Mouse (Mus musculus) stomach, embryonic 16.5 days (tissue): ENCODE measurements around the gene Rbm38. TPM values are rescaled to one million over a fixed set of nuclear protein-coding genes. Genes with fewer than 3 reads are reported as not detected.

ENCODE experiments used
- ATAC-seq: fragments of 200-750 bp; cut with Nextera tagmentation; 2 replicates; pipeline ENCODE4 v1.8.0; 2017; ENCODE audit warnings: moderate number of reproducible peaks, moderate TSS enrichment; ENCODE audit not compliant: insufficient read depth, low FRiP score
- H3K27ac ChIP-seq: fragments of 300-500 bp; sonication (generic); 2 replicates; pipeline ENCODE4 v1.5.1; 2014; ENCODE audit warnings: low read length
- H3K27me3 ChIP-seq: fragments of 300-500 bp; sonication (generic); 2 replicates; pipeline ENCODE4 v1.6.1; 2014; ENCODE audit warnings: low read length, control low read depth, mixed read lengths; ENCODE audit not compliant: control insufficient read depth, insufficient read depth
- H3K36me3 ChIP-seq: fragments of 300-500 bp; sonication (generic); 2 replicates; pipeline ENCODE4 v1.6.1; 2014; ENCODE audit warnings: low read length; ENCODE audit not compliant: control insufficient read depth, insufficient read depth
- H3K4me1 ChIP-seq: fragments of 300-500 bp; sonication (generic); 2 replicates; pipeline ENCODE4 v1.6.1; 2014; ENCODE audit warnings: low read length, control low read depth, mixed read lengths; ENCODE audit not compliant: control insufficient read depth, insufficient read depth
- H3K4me2 ChIP-seq: fragments of 300-500 bp; sonication (generic); 2 replicates; pipeline ENCODE4 v1.6.1; 2014; ENCODE audit warnings: low read depth, low read length, mixed read lengths
- H3K4me3 ChIP-seq: fragments of 300-500 bp; sonication (generic); replicated peaks from 2 replicates; pipeline ENCODE4 v1.5.1; 2014; ENCODE audit warnings: mild to moderate bottlenecking, low read length
- H3K9ac ChIP-seq: fragments of 300-500 bp; sonication (generic); 2 replicates; pipeline ENCODE4 v1.6.1; 2014; ENCODE audit warnings: low read length
- H3K9me3 ChIP-seq: fragments of 300-500 bp; sonication (generic); replicated peaks from 2 replicates; pipeline ENCODE4 v1.6.1; 2016; ENCODE audit warnings: low read length, control low read depth; ENCODE audit not compliant: control insufficient read depth
- WGBS: fragments of 180-500 bp; shearing (Covaris S2); extraction: QIAGEN DNeasy Blood & Tissue Kit; methylation state at CpG from one replicate; pipeline ENCODE4 v1.1.7; 2014; 5-methylcytosine and 5-hydroxymethylcytosine counted together
- polyA plus RNA-seq: library from polyadenylated mRNA; unstranded; fragments of >200 nt; fragmentation: Nextera tagmentation; extraction: Ambion mirVana; gene quantifications from 2 replicates; pipeline ENCODE4 v1.2.1, GENCODE M21; 2015

Rbm38 gene
- polyA plus RNA-seq, 1 experiment from 2014 or later, result 49.5 TPM

DNA sequence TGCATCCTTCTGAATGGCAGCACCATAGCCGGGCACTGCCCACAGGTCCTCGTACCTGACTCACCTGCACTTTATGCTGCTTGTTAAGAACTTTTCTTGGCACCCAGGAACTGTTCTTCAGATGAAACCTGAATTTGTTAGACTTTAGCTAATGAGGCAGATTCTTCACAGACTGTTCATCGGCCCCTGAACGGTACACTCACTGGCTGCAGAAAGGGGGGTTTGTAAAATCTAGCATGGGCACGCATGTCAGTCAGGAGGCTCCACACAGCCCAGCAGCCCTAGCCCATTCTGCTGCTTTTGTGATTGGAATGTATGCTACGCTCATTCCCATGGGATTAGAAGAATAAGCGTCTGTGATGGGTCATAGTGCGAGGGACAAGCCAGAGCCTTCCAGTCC lies 16.6 kb upstream of the Rbm38 start:
- no peak overlapping the region for H3K4me2 ChIP-seq
- no peak overlapping the region for H3K4me3 ChIP-seq
- H3K9me3 ChIP-seq, result no peaks in the 10 kb centered on the region
- 94% methylated on average over 8 of the region's 8 CpGs for WGBS
- no peak overlapping the region for H3K27ac ChIP-seq
- no peak for ATAC-seq
- H3K27me3 ChIP-seq, result no peaks in the 10 kb centered on the region
- peaks cover 13% of the 10 kb centered on the region for H3K4me1 ChIP-seq
- peaks cover 38% of the 10 kb centered on the region for H3K36me3 ChIP-seq
- no peak overlapping the region for H3K9ac ChIP-seq

- no peaks in the 10 kb centered on the region for H3K4me1 ChIP-seq
- 67% methylated on average over 3 of the region's 3 CpGs for WGBS
- no peak overlapping the region for H3K4me3 ChIP-seq
- no peak overlapping the region for H3K9ac ChIP-seq
- no peak overlapping the region for H3K27ac ChIP-seq
- no peaks in the 10 kb centered on the region for H3K9me3 ChIP-seq
- no peak overlapping the region for H3K4me2 ChIP-seq
- H3K36me3 ChIP-seq, result peaks cover 60% of the 10 kb centered on the region
- no peaks in the 10 kb centered on the region for H3K27me3 ChIP-seq
- ATAC-seq, result no peak
These were observed 10.0 kb upstream of the Rbm38 start for GRCm38 (mm10) chr2:173010220-173010717.

GRCm38 (mm10) chr2:173011440-173011839 lies 8.9 kb upstream of the Rbm38 start:
- Histone ChIP-seq H3K9me3 (no peaks in the 10 kb centered on the region), H3K4me1 (no peaks in the 10 kb centered on the region), H3K9ac (no peak overlapping the region), H3K27ac (no peak overlapping the region), H3K27me3 (no peaks in the 10 kb centered on the region), H3K4me3 (no peak overlapping the region), H3K36me3 (peaks cover 56% of the 10 kb centered on the region), H3K4me2 (no peak overlapping the region)
- peak; percentile 67; the same call in 1 of the 2 replicates for ATAC-seq
- WGBS, result 84% methylated on average over 8 of the region's 8 CpGs

- no peaks in the 10 kb centered on the region for H3K27me3 ChIP-seq
- no peak for ATAC-seq
- no peak overlapping the region for H3K4me2 ChIP-seq
- no peak overlapping the region for H3K4me3 ChIP-seq
- H3K9ac ChIP-seq, result no peak overlapping the region
- H3K27ac ChIP-seq, result no peak overlapping the region
- H3K4me1 ChIP-seq, result peaks cover 12% of the 10 kb centered on the region
- H3K9me3 ChIP-seq, result no peaks in the 10 kb centered on the region
- peaks cover 32% of the 10 kb centered on the region for H3K36me3 ChIP-seq
- 71% methylated on average over 7 of the region's 7 CpGs for WGBS
These were observed 5.5 kb upstream of the Rbm38 start for GRCm38 (mm10) chr2:173014741-173015287.

GRCm38 (mm10) chr2:173017940-173018339 lies 2.4 kb upstream of the Rbm38 start:
- no peak overlapping the region for H3K27ac ChIP-seq
- no peak overlapping the region for H3K4me3 ChIP-seq
- no peak overlapping the region for H3K9ac ChIP-seq
- no peak for ATAC-seq
- H3K36me3 ChIP-seq, result peaks cover 11% of the 10 kb centered on the region; the same call in 1 of the 2 replicates
- no peaks in the 10 kb centered on the region for H3K9me3 ChIP-seq
- H3K4me1 ChIP-seq, result peaks cover 30% of the 10 kb centered on the region
- no peak overlapping the region for H3K4me2 ChIP-seq
- no peaks in the 10 kb centered on the region for H3K27me3 ChIP-seq
- WGBS, result 43% methylated on average over 6 of the region's 6 CpGs

GRCm38 (mm10) chr2:173018618-173019017 lies 1.7 kb upstream of the Rbm38 start:
- 0 out of 2 replicates have a peak, but pooled peaks have one; percentile 5 for ATAC-seq
- 0 out of 2 replicates have a peak overlapping the region, but pooled peaks have one; percentile 33 for H3K9ac ChIP-seq
- H3K4me1 ChIP-seq, result peaks cover 37% of the 10 kb centered on the region
- H3K9me3 ChIP-seq, result no peaks in the 10 kb centered on the region
- WGBS, result 27% methylated on average over 8 of the region's 8 CpGs
- H3K36me3 ChIP-seq, result peaks cover 7% of the 10 kb centered on the region; the same call in 1 of the 2 replicates
- H3K27me3 ChIP-seq, result no peaks in the 10 kb centered on the region
- no peak overlapping the region; the same call in 1 of the 2 replicates for H3K4me2 ChIP-seq
- H3K4me3 ChIP-seq, result no peak overlapping the region
- H3K27ac ChIP-seq, result no peak overlapping the region

- no peak for ATAC-seq
- Histone ChIP-seq H3K9me3 (no peaks in the 10 kb centered on the region), H3K27ac (no peak overlapping the region), H3K4me2 (peak overlapping the region; percentile 94), H3K36me3 (peaks cover 3% of the 10 kb centered on the region; the same call in 1 of the 2 replicates), H3K9ac (peak overlapping the region; percentile 59), H3K4me3 (peak overlapping the region; percentile 44), H3K27me3 (no peaks in the 10 kb centered on the region), H3K4me1 (peaks cover 43% of the 10 kb centered on the region)
- WGBS, result 19% methylated on average over 9 of the region's 9 CpGs
These were observed 976 bp upstream of the Rbm38 start for GRCm38 (mm10) chr2:173019322-173019721.

DNA sequence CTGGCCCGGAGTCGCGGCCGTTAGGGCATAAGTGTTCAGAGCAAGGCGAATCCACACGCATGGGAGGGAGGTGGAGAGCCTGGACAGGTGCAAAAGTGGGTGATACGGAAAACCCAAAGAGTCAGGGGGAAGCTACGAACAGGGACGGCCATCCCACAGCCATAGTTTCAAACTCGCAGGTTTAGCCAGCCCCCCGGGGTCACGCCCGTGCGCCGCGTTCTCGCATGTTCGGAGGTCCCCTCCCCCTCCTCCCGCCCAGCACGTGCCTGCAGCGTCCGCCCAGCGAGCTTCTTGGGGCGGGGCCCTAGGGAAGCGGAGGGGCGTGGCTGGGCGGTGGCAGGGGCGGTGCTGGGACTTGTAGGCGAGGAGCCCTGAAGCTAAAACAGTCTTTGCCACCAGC lies 508 bp upstream of the Rbm38 start:
- Histone ChIP-seq H3K4me1 (peaks cover 48% of the 10 kb centered on the region), H3K4me3 (peak overlapping the region; percentile 44), H3K9ac (peak overlapping the region; percentile 59), H3K9me3 (no peaks in the 10 kb centered on the region), H3K27me3 (no peaks in the 10 kb centered on the region), H3K36me3 (no peaks in the 10 kb centered on the region), H3K4me2 (peak overlapping the region; percentile 94), H3K27ac (no peak overlapping the region)
- 0% methylated on average over 29 of the region's 29 CpGs for WGBS
- ATAC-seq, result peak; percentile 86; the same call in 1 of the 2 replicates

- no peaks in the 10 kb centered on the region for H3K9me3 ChIP-seq
- peaks cover 66% of the 10 kb centered on the region for H3K4me1 ChIP-seq
- peak overlapping the region; percentile 85 for H3K9ac ChIP-seq
- peak overlapping the region; percentile 83 for H3K4me2 ChIP-seq
- no peaks in the 10 kb centered on the region for H3K27me3 ChIP-seq
- H3K27ac ChIP-seq, result no peak overlapping the region
- H3K36me3 ChIP-seq, result no peaks in the 10 kb centered on the region
- under 1% methylated on average over 54 of the region's 54 CpGs for WGBS
- H3K4me3 ChIP-seq, result peak overlapping the region; percentile 85
- peak; percentile 73 for ATAC-seq
These were observed 1.3 kb downstream of the Rbm38 start for GRCm38 (mm10) chr2:173021633-173022055.
